Mouse (Mus musculus): ENCODE measurements at regions not wholly inside any gene's neighbourhood (a gene's known extent, or its start where the extent isn't known, plus 50 kb on each side); places are given as distances from the start of the nearest gene placed in this dataset.

DNA sequence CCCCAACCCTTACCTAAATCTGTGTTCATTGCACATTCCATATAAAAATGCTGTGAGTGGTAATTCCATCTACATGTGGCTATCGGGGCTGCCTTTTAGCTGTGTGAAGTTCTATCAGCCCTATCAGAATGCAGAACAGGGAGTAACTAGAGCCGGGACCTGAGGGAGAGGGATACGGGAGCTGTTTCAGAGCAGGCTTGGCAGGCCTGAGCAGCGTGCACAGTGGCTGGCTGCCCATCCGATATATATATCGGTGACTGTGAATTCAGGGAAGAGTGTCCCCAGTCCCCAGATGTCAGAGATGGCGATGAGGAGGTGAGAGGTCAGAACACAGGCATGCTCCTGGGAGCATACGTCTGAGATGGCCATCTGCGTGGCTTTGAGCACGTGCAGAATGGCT, 79.0 kb downstream of the Arl4c start:
- Histone ChIP-seq H3K36me3 (ENCODE audit: control insufficient read depth, insufficient read depth, low read length) (no peaks in the 10 kb centered on the region), H3K9ac (ENCODE audit: low read depth, low read length) (no peak overlapping the region), H3K4me2 (ENCODE audit: low read depth, low read length) (no peak overlapping the region), H3K27ac (replicated peaks; ENCODE audit: low read depth, low read length) (no peak overlapping the region), H3K27me3 (replicated peaks; ENCODE audit: control insufficient read depth, insufficient read depth, low read length) (no peaks in the 10 kb centered on the region), H3K9me3 (ENCODE audit: control insufficient read depth, low read length) (no peaks in the 10 kb centered on the region), H3K4me1 (ENCODE audit: control insufficient read depth, insufficient read depth, low read length) (no peaks in the 10 kb centered on the region), H3K4me3 (ENCODE audit: low read depth, low read length) (no peak overlapping the region)
- DNase-seq (ENCODE audit: low spot score) (no peak), ATAC-seq (ENCODE audit: low read depth) (0 out of 2 replicates have a peak, but pooled peaks have one; percentile 37)
- WGBS = 42% methylated on average over 10 of the region's 10 CpGs

DNA sequence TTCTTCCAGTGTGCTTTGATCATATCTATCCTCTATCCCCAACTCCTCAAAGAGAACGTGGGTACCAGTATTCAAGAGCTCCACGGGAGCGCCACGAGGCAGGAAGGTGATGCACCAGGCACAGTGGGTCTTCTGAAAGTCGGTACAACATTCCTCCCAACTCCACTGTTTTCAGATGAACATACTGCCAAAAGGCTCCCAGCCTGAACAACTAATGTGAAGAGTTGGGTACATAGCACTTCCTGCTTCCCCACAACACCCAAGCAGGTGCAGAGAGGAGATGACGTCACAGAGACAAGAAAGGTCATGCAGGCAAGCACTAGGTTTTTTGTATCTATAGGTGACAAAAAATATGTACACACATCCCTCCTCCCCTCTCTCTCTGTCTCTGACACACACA, 79.7 kb downstream of the Arl4c start:
- ATAC-seq (ENCODE audit: low read depth) (no peak), DNase-seq (ENCODE audit: low spot score) (no peak)
- H3K27me3 ChIP-seq (replicated peaks; ENCODE audit: control insufficient read depth, insufficient read depth, low read length) = no peaks in the 10 kb centered on the region
- WGBS = 80% methylated on average over 6 of the region's 6 CpGs
- H3K4me2 ChIP-seq (ENCODE audit: low read depth, low read length) = no peak overlapping the region
- H3K4me3 ChIP-seq (ENCODE audit: low read depth, low read length) = no peak overlapping the region
- H3K9ac ChIP-seq (ENCODE audit: low read depth, low read length) = no peak overlapping the region
- no peak overlapping the region for H3K27ac ChIP-seq (replicated peaks; ENCODE audit: low read depth, low read length)
- H3K36me3 ChIP-seq (ENCODE audit: control insufficient read depth, insufficient read depth, low read length) = no peaks in the 10 kb centered on the region
- H3K4me1 ChIP-seq (ENCODE audit: control insufficient read depth, insufficient read depth, low read length) = no peaks in the 10 kb centered on the region
- H3K9me3 ChIP-seq (ENCODE audit: control insufficient read depth, low read length) = no peaks in the 10 kb centered on the region

DNA sequence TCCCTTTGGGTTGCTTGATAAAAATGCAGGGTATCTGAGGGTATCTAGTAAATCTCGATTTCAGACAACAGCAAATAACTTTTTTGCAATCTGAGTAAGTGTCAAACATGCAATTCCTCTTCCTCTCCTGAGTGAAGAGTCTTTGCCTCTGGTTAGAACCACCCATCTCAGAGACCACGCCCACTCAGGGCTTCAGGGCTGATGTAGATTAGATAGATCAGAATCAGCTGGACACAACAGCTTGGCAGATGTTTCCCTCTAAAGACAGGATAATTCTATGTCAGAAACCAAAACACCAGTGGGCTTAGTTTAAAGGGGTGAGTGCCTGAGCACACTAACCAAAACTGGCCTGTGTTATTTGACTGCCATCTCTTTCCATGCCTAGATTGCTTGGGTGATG, 80.8 kb downstream of the Arl4c start:
- Histone ChIP-seq H3K27ac (replicated peaks; ENCODE audit: low read depth, low read length) (no peak overlapping the region), H3K4me3 (ENCODE audit: low read depth, low read length) (no peak overlapping the region), H3K36me3 (ENCODE audit: control insufficient read depth, insufficient read depth, low read length) (no peaks in the 10 kb centered on the region), H3K4me1 (ENCODE audit: control insufficient read depth, insufficient read depth, low read length) (no peaks in the 10 kb centered on the region), H3K27me3 (replicated peaks; ENCODE audit: control insufficient read depth, insufficient read depth, low read length) (no peaks in the 10 kb centered on the region), H3K9me3 (ENCODE audit: control insufficient read depth, low read length) (no peaks in the 10 kb centered on the region), H3K4me2 (ENCODE audit: low read depth, low read length) (no peak overlapping the region), H3K9ac (ENCODE audit: low read depth, low read length) (no peak overlapping the region)
- no peak for DNase-seq (ENCODE audit: low spot score)
- 60% methylated on average over 2 of the region's 2 CpGs for WGBS
- ATAC-seq (ENCODE audit: low read depth) = no peak

DNA sequence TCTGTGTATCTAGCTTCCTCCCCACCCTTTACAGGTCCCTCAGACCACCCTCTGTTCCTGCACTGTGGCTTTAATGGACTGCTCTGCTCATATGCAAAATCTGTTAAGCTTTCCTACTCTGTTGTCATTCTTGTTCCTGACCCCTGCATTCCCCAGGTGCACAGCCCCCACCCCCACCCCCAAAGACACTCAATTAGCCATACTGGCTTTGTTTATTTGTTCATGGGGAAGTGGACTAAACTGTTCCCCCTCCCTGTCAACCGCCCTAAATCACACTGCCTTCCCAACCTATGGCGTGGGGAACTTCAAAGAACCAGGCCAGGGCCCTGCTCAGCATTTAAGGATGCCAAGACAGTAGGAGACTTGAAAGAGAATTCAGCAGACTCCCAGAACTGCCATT, 89.0 kb downstream of the Arl4c start:
- H3K27me3 ChIP-seq (replicated peaks; ENCODE audit: control insufficient read depth, insufficient read depth, low read length) = no peaks in the 10 kb centered on the region
- no peaks in the 10 kb centered on the region for H3K9me3 ChIP-seq (ENCODE audit: control insufficient read depth, low read length)
- WGBS = 28% methylated on average over 2 of the region's 2 CpGs
- ATAC-seq (ENCODE audit: low read depth) = no peak
- no peak for DNase-seq (ENCODE audit: low spot score)
- H3K36me3 ChIP-seq (ENCODE audit: control insufficient read depth, insufficient read depth, low read length) = no peaks in the 10 kb centered on the region
- H3K4me2 ChIP-seq (ENCODE audit: low read depth, low read length) = no peak overlapping the region
- H3K27ac ChIP-seq (replicated peaks; ENCODE audit: low read depth, low read length) = peak overlapping the region; percentile 24; the same call in 1 of the 2 replicates
- no peak overlapping the region for H3K9ac ChIP-seq (ENCODE audit: low read depth, low read length)
- peaks cover 6% of the 10 kb centered on the region; the same call in 1 of the 2 replicates for H3K4me1 ChIP-seq (ENCODE audit: control insufficient read depth, insufficient read depth, low read length)
- H3K4me3 ChIP-seq (ENCODE audit: low read depth, low read length) = no peak overlapping the region

- DNase-seq (ENCODE audit: low spot score) = no peak
- Histone ChIP-seq H3K9me3 (ENCODE audit: control insufficient read depth, low read length) (no peaks in the 10 kb centered on the region), H3K27ac (replicated peaks; ENCODE audit: low read depth, low read length) (no peak overlapping the region), H3K27me3 (replicated peaks; ENCODE audit: control insufficient read depth, insufficient read depth, low read length) (no peaks in the 10 kb centered on the region), H3K4me3 (ENCODE audit: low read depth, low read length) (no peak overlapping the region), H3K36me3 (ENCODE audit: control insufficient read depth, insufficient read depth, low read length) (no peaks in the 10 kb centered on the region), H3K4me1 (ENCODE audit: control insufficient read depth, insufficient read depth, low read length) (peaks cover 6% of the 10 kb centered on the region; the same call in 1 of the 2 replicates), H3K4me2 (ENCODE audit: low read depth, low read length) (no peak overlapping the region), H3K9ac (ENCODE audit: low read depth, low read length) (no peak overlapping the region)
- no peak for ATAC-seq (ENCODE audit: low read depth)
- 83% methylated on average over 5 of the region's 5 CpGs for WGBS
Measured at GRCm38 (mm10) chr1:88611241-88611640, 90.8 kb downstream of the Arl4c start.

- H3K36me3 ChIP-seq (ENCODE audit: control insufficient read depth, insufficient read depth, low read length) = no peaks in the 10 kb centered on the region
- H3K9me3 ChIP-seq (ENCODE audit: control insufficient read depth, low read length) = no peaks in the 10 kb centered on the region
- no peak overlapping the region for H3K27ac ChIP-seq (replicated peaks; ENCODE audit: low read depth, low read length)
- 82% methylated on average over 9 of the region's 9 CpGs for WGBS
- H3K9ac ChIP-seq (ENCODE audit: low read depth, low read length) = no peak overlapping the region
- DNase-seq (ENCODE audit: low spot score) = no peak
- no peaks in the 10 kb centered on the region for H3K27me3 ChIP-seq (replicated peaks; ENCODE audit: control insufficient read depth, insufficient read depth, low read length)
- H3K4me1 ChIP-seq (ENCODE audit: control insufficient read depth, insufficient read depth, low read length) = peaks cover 6% of the 10 kb centered on the region; the same call in 1 of the 2 replicates
- no peak overlapping the region for H3K4me3 ChIP-seq (ENCODE audit: low read depth, low read length)
- ATAC-seq (ENCODE audit: low read depth) = no peak
- H3K4me2 ChIP-seq (ENCODE audit: low read depth, low read length) = no peak overlapping the region
Measured at GRCm38 (mm10) chr1:88610810-88611209, 91.2 kb downstream of the Arl4c start.

GRCm38 (mm10) chr1:88608826-88609225, 93.2 kb downstream of the Arl4c start:
- Histone ChIP-seq H3K4me3 (ENCODE audit: low read depth, low read length) (no peak overlapping the region), H3K27me3 (replicated peaks; ENCODE audit: control insufficient read depth, insufficient read depth, low read length) (no peaks in the 10 kb centered on the region), H3K36me3 (ENCODE audit: control insufficient read depth, insufficient read depth, low read length) (no peaks in the 10 kb centered on the region), H3K9me3 (ENCODE audit: control insufficient read depth, low read length) (no peaks in the 10 kb centered on the region), H3K9ac (ENCODE audit: low read depth, low read length) (no peak overlapping the region), H3K4me2 (ENCODE audit: low read depth, low read length) (no peak overlapping the region), H3K27ac (replicated peaks; ENCODE audit: low read depth, low read length) (no peak overlapping the region), H3K4me1 (ENCODE audit: control insufficient read depth, insufficient read depth, low read length) (peaks cover 6% of the 10 kb centered on the region; the same call in 1 of the 2 replicates)
- DNase-seq (ENCODE audit: low spot score) (no peak), ATAC-seq (ENCODE audit: low read depth) (no peak)
- WGBS = 44% methylated on average over 8 of the region's 8 CpGs

- no peak overlapping the region for H3K4me2 ChIP-seq (ENCODE audit: low read depth, low read length)
- peak; percentile 45 for ATAC-seq (ENCODE audit: low read depth)
- whole genome bisulfite sequencing = 41% methylated on average over 8 of the region's 8 CpGs
- no peaks in the 10 kb centered on the region for H3K9me3 ChIP-seq (ENCODE audit: control insufficient read depth, low read length)
- no peaks in the 10 kb centered on the region for H3K36me3 ChIP-seq (ENCODE audit: control insufficient read depth, insufficient read depth, low read length)
- H3K4me1 ChIP-seq (ENCODE audit: control insufficient read depth, insufficient read depth, low read length) = peaks cover 6% of the 10 kb centered on the region; the same call in 1 of the 2 replicates
- no peak overlapping the region for H3K27ac ChIP-seq (replicated peaks; ENCODE audit: low read depth, low read length)
- no peak overlapping the region for H3K9ac ChIP-seq (ENCODE audit: low read depth, low read length)
- H3K4me3 ChIP-seq (ENCODE audit: low read depth, low read length) = no peak overlapping the region
- no peaks in the 10 kb centered on the region for H3K27me3 ChIP-seq (replicated peaks; ENCODE audit: control insufficient read depth, insufficient read depth, low read length)
- peak; percentile 68 for DNase-seq (ENCODE audit: low spot score)
Measured at GRCm38 (mm10) chr1:88608236-88608635, 93.8 kb downstream of the Arl4c start.

- DNase-seq (ENCODE audit: low spot score) (peak; percentile 86), ATAC-seq (ENCODE audit: low read depth) (peak; percentile 88)
- no peak overlapping the region for H3K4me3 ChIP-seq (ENCODE audit: low read depth, low read length)
- H3K27ac ChIP-seq (replicated peaks; ENCODE audit: low read depth, low read length) = no peak overlapping the region
- no peak overlapping the region for H3K9ac ChIP-seq (ENCODE audit: low read depth, low read length)
- WGBS = 35% methylated on average over 14 of the region's 14 CpGs
- H3K27me3 ChIP-seq (replicated peaks; ENCODE audit: control insufficient read depth, insufficient read depth, low read length) = no peaks in the 10 kb centered on the region
- no peaks in the 10 kb centered on the region for H3K9me3 ChIP-seq (ENCODE audit: control insufficient read depth, low read length)
- H3K4me2 ChIP-seq (ENCODE audit: low read depth, low read length) = no peak overlapping the region
- H3K36me3 ChIP-seq (ENCODE audit: control insufficient read depth, insufficient read depth, low read length) = no peaks in the 10 kb centered on the region
- H3K4me1 ChIP-seq (ENCODE audit: control insufficient read depth, insufficient read depth, low read length) = no peaks in the 10 kb centered on the region
Measured at GRCm38 (mm10) chr1:88605616-88606190, 95.8 kb upstream of the Glrp1 start.

Measured in embryonic facial prominence, embryonic 14.5 days (tissue).